Mouse (Mus musculus) CH12.LX (cell line): ENCODE measurements around the gene Batf. TPM values are rescaled to one million over a fixed set of nuclear protein-coding genes. Genes with fewer than 3 reads are reported as not detected.
"Not testable (repeated sequence)": the region's sequence is repeated elsewhere in the genome, so short reads cannot be mapped to it uniquely, and the experiment has no call there.

Experiments used
- DNase-seq: peaks from one replicate; pipeline ENCODE4 v3.0.0-alpha.2; 2013; ENCODE audit errors: extremely low read depth
- H3K27ac ChIP-seq: 2 replicates; pipeline ENCODE4 v1.5.1; 2012; ENCODE audit warnings: low read depth, mild to moderate bottlenecking, control low read depth, moderate library complexity; ENCODE audit not compliant: insufficient read depth
- H3K27me3 ChIP-seq: replicated peaks from 2 replicates; pipeline ENCODE3; 2012; ENCODE audit warnings: inconsistent platforms
- H3K36me3 ChIP-seq, 2 experiments: replicated peaks in 1 of 2; 2 replicates each; pipeline versions ENCODE3 to v1.6.1; 2012; ENCODE audit warnings: inconsistent platforms in 1 of 2, low read length in 1 of 2, mild to moderate bottlenecking in 1 of 2, mixed read lengths in 1 of 2, moderate library complexity in 1 of 2; ENCODE audit not compliant: control insufficient read depth in 1 of 2, insufficient read depth in 1 of 2
- H3K4me1 ChIP-seq, 2 experiments: 2 replicates each; pipeline ENCODE4 v1.6.1; 2012; ENCODE audit warnings: inconsistent platforms in 1 of 2, moderate library complexity in 1 of 2; ENCODE audit not compliant: insufficient read depth in 2 of 2, control insufficient read depth in 1 of 2
- H3K4me2 ChIP-seq: 2 replicates; pipeline ENCODE4 v1.6.1; 2012; ENCODE audit warnings: low read depth, mild to moderate bottlenecking, control low read depth; ENCODE audit not compliant: poor library complexity, insufficient read depth, severe bottlenecking
- H3K4me3 ChIP-seq, 3 experiments: fragments of 150-350 bp in 1 of 3; sonication (generic) in 1 of 3; replicated peaks in 1 of 3; 2 replicates each; pipeline versions ENCODE3 to v1.5.1; 2011 to 2012; ENCODE audit warnings: low read depth in 2 of 3, low read length in 2 of 3, mild to moderate bottlenecking in 2 of 3, moderate library complexity in 2 of 3, control low read depth in 1 of 3, improper control_type of control experiment in 1 of 3, inconsistent platforms in 1 of 3, mixed read lengths in 1 of 3; ENCODE audit not compliant: poor library complexity in 1 of 3
- H3K79me2 ChIP-seq: replicated peaks from 2 replicates; pipeline ENCODE4 v1.6.1; 2012; ENCODE audit warnings: mild to moderate bottlenecking, moderate library complexity; ENCODE audit not compliant: control insufficient read depth, poor library complexity, insufficient read depth, severe bottlenecking; ENCODE audit errors: extremely low read depth
- H3K9ac ChIP-seq: 2 replicates; pipeline ENCODE4 v1.6.1; 2012; ENCODE audit warnings: low read depth, mild to moderate bottlenecking, control low read depth, moderate library complexity; ENCODE audit not compliant: insufficient read depth
- H3K9me3 ChIP-seq: replicated peaks from 2 replicates; pipeline ENCODE3; 2012; ENCODE audit warnings: low read length, inconsistent platforms, mixed read lengths
- BHLHE40 ChIP-seq: IDR thresholded peaks from 2 replicates; pipeline ENCODE4 v1.6.1; 2011; ENCODE audit warnings: mild to moderate bottlenecking, low read depth, low read length, improper control_type of control experiment
- CHD2 ChIP-seq: IDR thresholded peaks from 2 replicates; pipeline ENCODE4 v1.6.1; 2011; ENCODE audit warnings: low read length, improper control_type of control experiment
- E2F4 ChIP-seq: IDR thresholded peaks from 2 replicates; pipeline ENCODE4 v1.6.1; 2011; ENCODE audit warnings: low read depth, low read length, improper control_type of control experiment; ENCODE audit not compliant: insufficient replicate concordance
- ELF1 ChIP-seq: IDR thresholded peaks from 2 replicates; pipeline ENCODE4 v1.6.1; 2014; ENCODE audit warnings: low read depth, mild to moderate bottlenecking, inconsistent platforms, low read length, improper control_type of control experiment
- EP300 ChIP-seq: IDR thresholded peaks from 2 replicates; pipeline ENCODE4 v1.6.1; 2011; ENCODE audit warnings: low read length, improper control_type of control experiment
- ETS1 ChIP-seq: conservative IDR thresholded peaks from 2 replicates; pipeline ENCODE4 v1.6.1; 2012; ENCODE audit warnings: low read depth, mild to moderate bottlenecking, inconsistent platforms, low read length, improper control_type of control experiment, moderate library complexity
- HCFC1 ChIP-seq: IDR thresholded peaks from 2 replicates; pipeline ENCODE4 v1.6.1; 2012; ENCODE audit warnings: low read depth, mild to moderate bottlenecking, inconsistent platforms, low read length, improper control_type of control experiment
- IRF4 ChIP-seq: IDR thresholded peaks from 2 replicates; pipeline ENCODE4 v1.6.1; 2014; ENCODE audit warnings: low read depth, mild to moderate bottlenecking, inconsistent platforms, low read length, improper control_type of control experiment
- JUND ChIP-seq: conservative IDR thresholded peaks from 2 replicates; pipeline ENCODE4 v1.6.1; 2011; ENCODE audit warnings: low read depth, low read length, improper control_type of control experiment
- MAX ChIP-seq: IDR thresholded peaks from 2 replicates; pipeline ENCODE4 v1.6.1; 2011; ENCODE audit warnings: low read length, improper control_type of control experiment
- TCF12 ChIP-seq: IDR thresholded peaks from 2 replicates; pipeline ENCODE4 v1.6.1; 2014; ENCODE audit warnings: low read depth, mild to moderate bottlenecking, inconsistent platforms, low read length, improper control_type of control experiment
- UBTF ChIP-seq: IDR thresholded peaks from 2 replicates; pipeline ENCODE4 v1.6.1; 2012; ENCODE audit warnings: low read depth, mild to moderate bottlenecking, inconsistent platforms, low read length, improper control_type of control experiment, moderate library complexity
- USF2 ChIP-seq: conservative IDR thresholded peaks from 2 replicates; pipeline ENCODE4 v1.6.1; 2011; ENCODE audit warnings: low read depth, low read length, improper control_type of control experiment
- ZKSCAN1 ChIP-seq: IDR thresholded peaks from 2 replicates; pipeline ENCODE4 v1.6.1; 2012; ENCODE audit warnings: low read depth, inconsistent platforms, low read length, improper control_type of control experiment, borderline replicate concordance
- dilution Hi-C: fragments of 300-500 bp; cut with MboI; formaldehyde crosslinking; loops from 2 replicates; pipeline ENCODE4 v1.14.3; 2020; ENCODE audit warnings: low sequenced_read_pairs; ENCODE audit not compliant: extremely low pct_unique_long_range_greater_than_20kb, extremely low pct_ligation_motif_present
- in situ Hi-C: fragments of 300-500 bp; cut with MboI; formaldehyde crosslinking; loops from 3 replicates; pipeline ENCODE4 v1.14.3; 2019; ENCODE audit warnings: low sequenced_read_pairs, low pct_ligation_motif_present, low pct_unique_long_range_greater_than_20kb, mixed read lengths
- polyA plus RNA-seq: library from polyadenylated mRNA; unstranded; fragments of >175 nt; gene quantifications from 2 replicates; pipeline ENCODE4 v1.2.1, GENCODE M21; 2012; ENCODE audit warnings: low read depth; ENCODE audit not compliant: insufficient read length
- total RNA-seq, 2 experiments: library from RNA; depleted of rRNA; stranded (reverse); fragments of 300-350 nt in 1 of 2; fragments of >200 nt in 1 of 2; gene quantifications; 2 replicates each; pipeline ENCODE4 v1.2.3; 2012 to 2014

The Batf gene
- total and polyA plus RNA-seq, 3 experiments = 89.2 to 137 (median 128) TPM

GRCm38 (mm10) chr12:85659319-85659718 lies 27.1 kb upstream of the Batf start:
- no peak for DNase-seq
- H3K9ac ChIP-seq = no peak overlapping the region

GRCm38 (mm10) chr12:85660855-85661254 lies 25.6 kb upstream of the Batf start:
- Histone ChIP-seq H3K4me3 (no peak overlapping the region), H3K36me3 (no peaks in the 10 kb centered on the region), H3K9me3 (peaks cover 2% of the 10 kb centered on the region), H3K27me3 (no peaks in the 10 kb centered on the region), H3K4me2 (no peak overlapping the region), H3K9ac (no peak overlapping the region), H3K4me1 (peaks cover 23 to 45% of the 10 kb centered on the region in 2 experiments), H3K79me2 (no peaks in the 10 kb centered on the region), H3K27ac (no peak overlapping the region)
- peak; percentile 69 for DNase-seq
- dilution Hi-C loops (no loop called here), in situ Hi-C loops (loop anchor here (25.0 kb wide), 1 partner anchor 499 kb away; the partner anchor contains the start of gene Rps6kl1)
- TF ChIP-seq UBTF (no peak), EP300 (peak; percentile 10; the same call in 1 of the 2 replicates), TCF12 (peak; percentile 55; the same call in 1 of the 2 replicates), MAX (peak; percentile 51), ELF1 (peak; percentile 56), JUND (no peak), E2F4 (no peak), IRF4 (no peak), ETS1 (0 out of 2 replicates have a peak, but pooled peaks have one; percentile 39), BHLHE40 (0 out of 2 replicates have a peak, but pooled peaks have one; percentile 25), CHD2 (peak; percentile 57; the same call in 1 of the 2 replicates)

More at GRCm38 (mm10) chr12:85659319-85659718, 27.1 kb upstream of the Batf start:
- Histone ChIP-seq H3K4me2 (no peak overlapping the region), H3K79me2 (no peaks in the 10 kb centered on the region), H3K36me3 (no peaks in the 10 kb centered on the region), H3K9me3 (peaks cover 2% of the 10 kb centered on the region), H3K4me3 (no peak overlapping the region), H3K4me1 (peaks cover 11 to 30% of the 10 kb centered on the region in 2 experiments), H3K27me3 (no peaks in the 10 kb centered on the region), H3K27ac (no peak overlapping the region)
- TF ChIP-seq USF2 (no peak), HCFC1 (no peak), ZKSCAN1 (no peak)
- in situ Hi-C loops (loop anchor here (10.0 to 25.0 kb wide), 2 partner anchors 305 to 497 kb away; partner anchors contain the start of gene Rps6kl1), dilution Hi-C loops (no loop called here)

GRCm38 (mm10) chr12:85662232-85662631 lies 24.2 kb upstream of the Batf start:
- H3K27ac ChIP-seq, dilution Hi-C loops, DNase-seq, H3K9me3 ChIP-seq, H3K27me3 ChIP-seq, H3K79me2 ChIP-seq, H3K4me2 ChIP-seq, H3K36me3 ChIP-seq, H3K4me3 ChIP-seq, H3K9ac ChIP-seq: not testable (repeated sequence)
- in situ Hi-C loops = loop anchor here (25.0 kb wide), 1 partner anchor 500 kb away; the partner anchor contains the start of gene Rps6kl1
- peaks cover 32 to 55% of the 10 kb centered on the region in 2 experiments for H3K4me1 ChIP-seq
